Mouse (Mus musculus) skeletal muscle tissue, adult 2 months (tissue): ENCODE data around the gene Spop.
"Not testable (repeated sequence)": the region's sequence is repeated elsewhere in the genome, so short reads cannot be mapped to it uniquely, and the experiment has no call there.

Experiments
- DNase-seq: peaks from one replicate; pipeline ENCODE4 v3.0.0-alpha.2; 2012; ENCODE audit warnings: low read depth, low spot score

The Spop gene

DNA sequence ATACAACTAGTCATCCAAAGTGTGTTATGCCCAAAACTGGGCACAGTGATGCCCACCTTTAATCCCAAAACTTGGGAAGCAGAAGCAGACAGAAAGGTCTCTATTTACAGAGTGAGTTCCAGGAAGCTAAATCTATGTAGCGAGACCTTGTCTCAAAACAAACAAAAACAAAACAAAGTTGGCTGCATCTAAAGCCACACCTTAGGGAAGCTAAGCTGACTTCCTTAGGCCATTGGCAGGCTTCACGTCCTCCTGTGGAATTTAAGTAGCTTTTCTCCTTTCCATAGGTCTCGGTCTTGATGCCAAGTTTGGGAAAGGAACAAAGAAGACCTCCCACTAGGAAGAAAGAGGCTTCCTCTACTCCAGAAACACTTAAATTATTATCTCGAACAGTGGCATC lies 22.7 kb upstream of the Spop start:
- DNase-seq, result no peak

DNA sequence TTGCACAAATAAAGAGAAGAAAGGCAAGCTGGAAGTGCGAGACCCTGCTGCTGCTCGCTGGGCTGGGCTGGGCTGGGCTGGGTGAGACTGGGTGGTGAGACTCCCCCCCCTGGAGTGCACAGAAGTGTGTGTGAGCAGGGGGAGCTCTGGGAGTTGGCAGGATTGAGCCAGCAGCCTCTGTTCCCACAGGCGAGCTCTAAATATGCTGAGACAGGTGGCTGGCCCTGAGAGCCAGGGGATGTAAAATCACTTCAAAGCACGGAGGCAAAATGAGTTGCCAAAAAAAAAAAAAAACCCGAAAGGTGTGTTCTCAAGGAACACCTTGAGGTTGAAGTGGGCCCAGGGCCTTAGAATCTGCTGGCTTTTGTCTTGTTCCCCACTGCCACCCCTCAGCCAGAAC lies 22.1 kb upstream of the Spop start:
- peak; percentile 72 for DNase-seq

DNA sequence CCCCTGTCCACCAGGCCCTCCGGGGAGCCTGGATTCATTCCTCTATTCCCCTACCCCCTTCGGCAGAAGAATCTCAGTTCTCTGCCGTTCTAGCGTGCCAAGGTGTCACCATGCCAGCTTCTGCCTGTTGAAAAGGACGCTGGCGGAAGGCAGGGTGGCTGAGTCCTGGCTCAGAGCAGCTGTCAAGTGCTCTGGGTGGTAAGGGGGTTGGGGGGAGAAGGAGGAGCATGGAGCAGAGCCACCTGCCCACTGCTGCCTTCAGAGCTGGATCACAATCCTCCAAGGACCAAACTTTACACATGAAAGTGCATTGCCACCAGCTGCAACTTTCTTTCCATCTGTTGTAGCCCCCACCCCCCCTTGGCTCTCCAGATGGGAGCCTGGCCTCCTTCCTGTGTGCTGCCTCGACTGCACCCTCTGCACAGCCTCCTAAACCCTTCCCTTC lies 21.6 kb upstream of the Spop start:
- DNase-seq, result peak; percentile 64

DNA sequence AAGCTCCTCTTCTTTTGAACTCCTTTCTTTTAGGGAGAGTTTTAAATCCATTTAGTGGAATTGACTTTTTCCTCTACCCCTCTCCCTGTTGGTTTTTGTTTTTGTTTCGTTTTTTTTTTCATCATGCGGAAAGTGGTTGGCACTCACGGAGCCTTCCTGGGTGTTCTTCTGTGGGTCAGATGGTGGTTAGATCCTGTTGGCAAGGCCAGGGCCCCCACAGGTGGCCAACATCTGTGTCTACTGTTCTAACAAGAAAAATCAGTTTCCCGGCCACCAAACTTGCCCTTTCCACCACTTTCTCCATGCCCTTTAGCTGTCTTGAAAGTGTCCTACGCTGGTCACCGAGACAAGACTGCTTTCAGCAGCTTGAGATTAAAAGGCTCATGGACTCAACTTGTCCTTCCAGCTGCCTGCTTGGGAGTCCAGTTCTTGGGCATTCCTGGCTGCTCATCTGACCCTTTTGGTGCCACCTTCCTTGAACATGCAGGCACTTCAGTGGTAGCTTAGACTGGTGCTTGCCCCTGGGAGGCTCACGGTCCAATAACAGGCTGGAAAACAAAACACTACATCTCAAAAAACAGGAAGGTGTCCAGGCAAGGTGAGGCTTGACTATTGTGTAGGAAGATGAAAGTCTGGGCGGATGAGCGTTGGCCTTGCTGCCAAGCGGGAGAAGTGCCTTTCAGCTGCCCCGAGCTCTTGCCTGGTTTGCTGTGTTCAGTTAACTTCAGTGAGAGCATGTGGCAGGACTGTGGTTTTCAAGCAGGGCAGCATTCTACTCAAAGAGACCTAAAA lies 21.0 kb upstream of the Spop start:
- DNase-seq, result no peak

DNA sequence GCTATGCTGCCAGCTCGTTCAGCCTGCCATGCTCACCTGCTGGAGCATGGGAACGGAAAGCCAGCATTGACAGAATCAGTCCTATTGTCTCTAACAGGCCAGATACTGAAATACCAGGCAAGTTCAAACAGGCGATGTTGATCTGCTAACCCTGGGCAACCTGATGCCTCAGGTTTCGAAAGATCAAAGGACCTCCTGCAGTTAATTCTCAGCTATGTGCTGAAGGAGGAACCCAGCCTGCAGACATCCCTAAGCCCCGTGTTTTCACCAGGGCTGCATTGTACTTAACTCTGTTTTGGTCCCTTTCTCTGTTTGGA lies 20.4 kb upstream of the Spop start:
- no peak for DNase-seq

DNA sequence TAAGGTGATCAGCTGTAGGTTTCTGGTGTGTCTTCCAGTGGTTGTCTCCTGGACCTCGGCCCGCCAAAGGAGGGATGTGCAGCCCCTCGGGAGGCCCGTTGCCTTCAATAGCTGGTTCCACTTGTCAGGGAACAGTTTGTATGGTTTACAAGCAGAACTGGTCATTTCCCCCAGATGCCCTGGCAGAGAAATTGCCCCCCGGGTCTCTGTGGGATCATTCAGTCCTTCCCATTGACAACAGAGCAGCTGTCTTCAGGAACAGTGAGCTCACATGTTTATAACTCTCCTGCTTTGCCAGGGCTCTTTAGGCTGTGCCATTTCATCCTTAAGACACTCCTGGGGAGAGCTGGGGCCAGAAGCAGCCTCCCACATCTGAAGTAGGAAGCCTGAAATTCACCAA lies 19.8 kb upstream of the Spop start:
- no peak for DNase-seq

DNA sequence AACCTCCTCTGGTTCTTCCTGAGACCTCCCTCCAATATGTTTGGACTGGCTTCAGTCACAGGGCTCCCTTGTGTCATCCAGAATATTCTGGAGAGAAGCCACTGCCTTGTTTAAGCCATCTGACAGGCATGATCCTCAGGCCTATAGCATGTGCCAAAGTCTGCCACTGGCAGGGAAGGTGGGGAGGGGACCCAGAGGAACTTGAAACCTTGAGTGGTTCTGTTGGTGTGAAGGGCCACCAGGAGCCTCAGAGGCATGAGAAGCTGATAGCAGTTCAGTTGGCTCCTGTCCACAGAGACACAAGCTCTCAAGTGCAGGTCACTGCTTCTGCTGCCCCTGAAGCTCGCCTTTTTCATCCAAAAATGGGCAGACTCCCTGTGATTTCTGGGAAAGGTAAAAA lies 17.3 kb upstream of the Spop start:
- DNase-seq, result no peak

DNA sequence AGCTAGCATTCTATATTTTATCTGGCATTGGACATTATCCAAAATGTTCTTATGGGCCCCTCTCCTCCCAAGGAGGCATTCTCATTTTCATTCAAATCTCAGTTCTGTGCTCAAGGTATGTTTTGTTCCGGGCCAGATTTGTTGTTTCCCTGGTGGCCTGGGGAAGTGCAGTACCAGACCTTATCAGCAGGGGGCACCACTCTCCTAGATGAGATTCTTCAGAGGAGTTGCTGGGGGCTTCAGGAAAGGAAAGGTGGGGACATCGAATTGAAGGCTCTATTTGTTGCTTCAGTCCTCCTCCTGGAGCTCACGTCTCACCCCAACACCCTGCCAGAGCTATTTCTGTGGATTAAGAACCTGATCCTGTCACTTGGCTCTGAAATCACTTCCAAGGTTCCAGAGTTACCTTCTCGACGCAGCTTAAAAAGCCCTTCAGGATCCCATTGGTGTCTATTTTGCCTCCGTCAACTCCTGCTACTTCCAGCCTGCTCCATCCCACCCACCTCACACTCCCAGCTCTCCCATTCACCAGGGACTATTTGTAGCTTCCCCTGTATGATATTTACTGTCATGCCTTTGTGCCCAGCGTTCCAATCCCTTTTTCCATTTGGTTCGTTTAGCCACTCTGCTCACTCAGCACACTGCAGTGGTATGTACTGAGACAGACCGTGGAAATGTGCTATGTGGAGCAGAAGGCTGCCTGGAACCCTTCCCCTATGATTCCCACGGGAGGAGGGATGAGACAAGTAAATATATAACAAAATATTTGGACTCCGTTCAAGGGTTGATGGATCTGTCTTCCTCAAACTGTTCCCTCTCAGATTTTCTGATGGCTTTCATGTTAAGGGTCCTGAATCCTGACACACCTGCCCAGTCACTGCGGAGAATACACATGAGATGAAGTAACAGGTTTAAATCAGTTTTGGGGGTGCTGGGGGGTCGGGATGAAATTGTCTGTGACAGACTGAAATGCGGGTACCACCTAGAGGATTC lies 15.7 kb upstream of the Spop start:
- peak; percentile 81 for DNase-seq

DNA sequence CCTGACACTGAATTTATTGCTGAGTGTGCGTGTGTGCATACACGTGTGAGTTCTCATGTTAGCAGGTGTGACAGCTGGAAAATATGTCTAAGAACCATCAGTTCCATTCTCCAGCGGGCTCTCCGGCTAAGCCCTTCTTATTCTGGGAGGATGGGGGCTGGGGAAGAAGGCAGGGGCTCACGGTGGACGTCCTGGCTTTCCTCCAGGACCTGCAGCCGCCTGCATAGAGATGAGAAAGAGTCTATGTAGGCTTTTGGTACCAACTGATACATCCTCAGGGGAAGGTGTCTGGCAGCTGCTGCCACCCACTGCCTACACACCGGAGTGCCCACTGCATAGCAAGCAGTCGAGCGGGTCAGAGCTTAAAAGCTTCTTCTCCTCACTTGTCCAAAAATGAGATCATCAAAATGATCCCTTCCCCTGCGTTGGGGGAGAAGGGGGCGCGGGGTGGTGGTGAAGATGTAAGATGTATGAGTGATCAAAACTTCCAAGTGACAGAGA lies 14.3 kb upstream of the Spop start:
- DNase-seq, result no peak

DNA sequence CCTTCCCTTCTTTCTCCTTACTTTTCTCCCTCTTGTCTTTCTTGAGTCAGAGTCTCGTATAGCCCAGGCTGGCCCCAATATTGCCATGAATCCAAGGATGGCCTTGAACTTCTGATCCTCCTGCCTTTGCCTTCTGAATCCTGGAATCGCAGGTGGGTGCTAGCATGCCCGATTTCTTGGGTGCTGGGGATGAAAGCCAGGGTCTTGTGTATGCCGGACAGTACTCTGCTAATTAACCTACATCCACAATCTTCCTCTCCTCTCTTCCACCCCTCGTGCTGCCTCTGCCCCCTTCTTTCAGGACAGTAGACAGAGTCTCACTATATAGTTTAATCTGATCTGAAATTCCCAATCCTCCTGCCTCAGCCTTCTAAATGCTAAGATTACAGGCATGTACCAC lies 12.3 kb upstream of the Spop start:
- DNase-seq, result no peak

DNA sequence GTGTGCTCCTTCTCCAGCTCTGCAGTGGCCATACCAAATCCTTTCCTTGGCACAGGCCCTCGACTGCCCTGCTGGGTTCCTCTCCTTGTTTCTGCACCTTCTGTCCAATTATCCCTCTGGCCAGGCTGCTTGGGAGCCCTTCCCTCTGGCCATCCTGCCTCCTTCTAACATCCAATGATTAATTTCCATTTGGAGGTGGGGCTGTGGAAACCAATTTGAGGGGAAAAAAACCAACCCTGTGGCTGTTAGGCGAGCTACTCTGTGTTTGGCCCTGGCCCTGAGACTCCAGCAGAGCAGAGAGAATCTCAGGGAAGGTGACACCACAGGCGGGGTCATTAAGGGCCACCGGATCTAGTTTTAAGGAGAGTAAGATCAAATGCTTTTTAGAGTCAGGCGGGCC lies 11.7 kb upstream of the Spop start:
- no peak for DNase-seq

DNA sequence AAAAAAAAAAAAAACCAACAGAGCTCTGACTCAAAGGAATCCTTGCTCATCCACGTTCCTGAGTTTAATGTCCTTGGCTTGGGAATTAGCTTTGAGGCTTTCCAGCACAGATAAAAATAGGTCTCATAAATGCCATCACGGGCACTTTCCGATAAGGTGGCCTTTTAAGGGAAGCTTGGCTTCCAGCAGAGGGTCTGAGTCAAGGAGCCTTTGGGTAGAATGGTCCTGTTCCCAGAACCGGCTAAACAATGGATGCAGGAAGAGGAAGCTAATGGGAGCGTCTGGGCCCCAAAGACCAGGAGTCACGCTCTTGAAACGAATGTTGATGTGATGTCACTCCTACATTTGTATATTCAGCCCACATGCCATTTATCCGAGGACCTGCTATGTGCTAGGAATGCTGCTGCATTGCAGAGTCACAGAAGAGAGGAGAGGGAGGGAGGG lies 11.2 kb upstream of the Spop start:
- peak; percentile 48 for DNase-seq

DNA sequence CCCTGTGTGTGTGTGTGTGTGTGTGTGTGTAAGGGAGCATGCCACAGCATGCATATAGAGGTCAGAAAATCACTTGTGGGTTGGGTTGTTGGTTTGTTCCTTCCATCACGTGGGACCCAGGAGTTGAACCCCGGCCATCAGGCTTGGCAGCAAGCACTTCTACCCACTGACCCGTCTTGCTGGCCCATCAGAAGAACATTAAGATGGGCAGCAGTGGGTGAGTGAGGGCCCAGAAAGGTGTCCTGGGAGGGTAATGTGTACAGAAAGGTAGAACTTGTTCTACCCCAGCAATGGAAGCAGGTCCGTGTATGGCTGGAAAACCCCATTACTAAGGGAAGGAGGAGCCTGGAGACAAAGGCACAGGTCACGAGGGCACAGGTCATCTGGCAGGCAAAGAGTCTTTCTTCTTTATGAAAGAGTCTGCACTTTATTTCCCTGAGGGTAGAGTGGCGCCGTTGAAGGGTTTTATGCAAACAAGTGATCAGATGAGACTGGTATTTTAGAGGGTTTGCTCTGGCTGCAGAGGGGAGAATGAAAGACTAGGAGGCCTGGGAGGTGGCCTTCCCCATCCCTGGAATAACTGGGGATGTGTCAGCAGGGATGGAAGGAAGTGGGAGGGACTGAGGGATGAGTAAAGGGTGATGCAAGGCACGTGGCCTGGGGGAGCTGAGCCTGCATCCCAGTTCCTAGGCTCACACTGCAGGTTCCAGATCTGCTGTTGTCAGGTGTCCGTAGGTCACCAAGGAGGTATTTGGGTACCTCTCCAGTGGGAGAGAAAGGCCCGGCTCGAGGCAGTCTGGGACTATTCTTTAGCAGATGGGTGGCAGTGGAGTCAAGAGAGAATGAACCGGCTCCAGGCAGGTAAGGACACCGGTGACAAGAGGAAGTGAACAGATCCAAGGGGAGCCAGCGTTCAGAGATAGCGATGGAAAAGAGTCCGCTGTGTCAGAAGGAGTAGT lies 10.2 kb upstream of the Spop start:
- no peak for DNase-seq

DNA sequence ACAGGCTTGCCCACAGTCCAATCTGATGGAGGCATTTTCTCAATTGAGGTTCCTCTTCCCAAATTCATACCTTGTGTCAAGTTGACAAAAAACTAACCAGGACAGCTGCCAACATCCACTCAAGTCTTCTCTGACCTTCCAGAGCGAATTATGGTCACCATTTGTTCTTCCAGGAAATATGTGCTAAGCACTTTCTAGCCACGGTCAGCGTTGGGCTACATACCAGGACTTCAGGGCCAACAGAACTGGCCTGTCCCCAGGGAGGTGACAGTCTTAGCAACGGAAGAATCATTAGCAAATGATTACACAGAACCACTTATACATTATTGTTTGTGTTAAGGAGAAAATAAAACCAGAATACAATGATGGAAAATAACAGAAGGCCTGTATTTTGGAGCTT lies 8.1 kb upstream of the Spop start:
- DNase-seq, result peak; percentile 69

DNA sequence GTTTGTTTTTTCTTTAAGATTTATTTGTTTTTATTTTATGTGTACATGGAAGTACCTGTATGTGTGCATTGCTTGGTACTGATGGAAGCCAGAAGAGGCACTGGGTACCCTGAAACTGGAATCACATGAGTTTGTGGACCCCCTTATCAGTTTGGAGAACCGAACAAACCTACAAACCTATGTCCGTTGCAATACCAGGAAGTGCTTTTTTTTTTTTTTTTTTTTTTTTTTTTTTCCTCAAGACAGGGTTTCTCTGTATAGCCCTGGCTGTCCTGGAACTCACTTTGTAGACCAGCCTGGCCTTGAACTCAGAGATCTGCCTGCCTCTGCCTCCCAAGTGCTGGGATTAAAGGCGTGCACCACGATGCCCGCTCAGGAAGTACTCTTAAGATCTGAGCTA lies 7.5 kb upstream of the Spop start:
- not testable (repeated sequence) for DNase-seq

DNA sequence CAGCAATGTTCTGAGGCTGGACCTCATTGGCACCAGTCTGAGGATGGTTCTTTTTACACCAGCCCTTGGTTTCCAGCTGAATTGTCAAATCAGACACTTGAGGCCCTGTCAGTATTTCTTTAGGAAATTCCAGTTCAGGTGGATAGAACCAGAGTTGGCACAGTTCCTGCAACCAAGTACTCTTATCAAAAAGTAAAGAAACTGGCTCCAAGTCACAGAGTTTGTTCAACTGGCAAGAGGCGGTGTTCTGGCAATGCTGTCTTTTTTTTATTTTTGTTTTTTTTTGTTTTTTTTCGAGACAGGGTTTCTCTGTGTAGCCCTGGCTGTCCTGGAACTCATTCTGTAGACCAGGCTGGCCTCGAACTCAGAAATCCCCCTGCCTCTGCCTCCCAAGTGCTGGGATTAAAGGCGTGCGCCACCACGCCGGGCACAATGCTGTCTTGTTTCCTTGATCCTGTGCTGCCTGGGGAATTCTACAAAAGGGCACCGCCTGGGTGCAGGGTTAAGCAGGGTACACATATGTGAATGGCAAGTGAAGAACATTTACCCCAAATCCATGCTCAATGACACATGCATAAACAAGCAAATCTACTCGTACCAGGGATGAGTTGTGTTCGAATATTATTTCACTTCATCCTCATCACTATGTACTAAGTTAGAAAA lies 4.3 kb upstream of the Spop start:
- DNase-seq, result no peak

DNA sequence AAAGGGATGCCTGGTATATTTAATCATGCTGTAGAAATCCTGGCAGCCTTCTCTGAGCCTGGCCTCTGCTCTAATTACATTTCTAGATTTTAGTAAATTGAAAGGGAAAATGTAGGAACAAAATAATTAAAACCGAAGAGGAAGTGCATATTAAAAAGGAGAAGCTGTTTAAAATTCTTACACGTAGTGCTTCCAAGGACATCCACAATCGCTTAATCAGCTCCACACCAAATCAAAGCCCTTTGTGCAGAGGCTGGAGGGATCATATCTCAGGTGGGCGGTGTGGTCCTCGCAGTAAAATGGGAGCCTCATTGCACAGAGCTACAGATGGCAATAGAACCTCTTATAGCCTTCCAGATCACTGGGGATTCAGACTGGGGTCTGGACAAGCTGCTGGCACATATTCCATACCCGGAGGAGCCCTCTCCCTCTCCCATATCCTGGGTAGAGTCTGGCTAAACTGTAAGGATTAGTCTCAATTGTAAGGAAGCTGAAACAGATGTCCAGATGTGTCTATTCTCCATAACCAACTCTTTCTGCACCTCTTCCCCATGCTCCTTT lies 2.3 kb upstream of the Spop start:
- DNase-seq, result no peak

DNA sequence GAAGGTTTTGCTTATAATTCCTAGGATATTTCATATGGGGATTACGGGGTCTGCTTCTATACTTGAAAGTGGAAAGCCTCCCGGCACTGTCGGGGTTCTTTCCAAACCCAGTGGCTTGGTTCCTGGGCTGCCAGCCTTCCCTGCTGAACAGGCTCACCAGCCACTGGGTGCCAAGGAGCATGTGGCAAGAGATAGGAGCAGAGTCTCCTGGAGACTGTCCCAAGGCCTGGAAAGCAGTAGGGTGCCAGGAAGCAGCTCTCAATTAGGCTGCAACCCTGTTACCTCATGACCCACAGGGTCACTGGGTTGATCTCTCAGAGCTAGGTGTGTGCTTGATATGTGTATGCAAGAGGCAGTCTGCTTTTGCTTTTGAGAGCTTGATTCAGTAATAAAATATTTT lies 1.3 kb upstream of the Spop start:
- DNase-seq, result peak; percentile 67

DNA sequence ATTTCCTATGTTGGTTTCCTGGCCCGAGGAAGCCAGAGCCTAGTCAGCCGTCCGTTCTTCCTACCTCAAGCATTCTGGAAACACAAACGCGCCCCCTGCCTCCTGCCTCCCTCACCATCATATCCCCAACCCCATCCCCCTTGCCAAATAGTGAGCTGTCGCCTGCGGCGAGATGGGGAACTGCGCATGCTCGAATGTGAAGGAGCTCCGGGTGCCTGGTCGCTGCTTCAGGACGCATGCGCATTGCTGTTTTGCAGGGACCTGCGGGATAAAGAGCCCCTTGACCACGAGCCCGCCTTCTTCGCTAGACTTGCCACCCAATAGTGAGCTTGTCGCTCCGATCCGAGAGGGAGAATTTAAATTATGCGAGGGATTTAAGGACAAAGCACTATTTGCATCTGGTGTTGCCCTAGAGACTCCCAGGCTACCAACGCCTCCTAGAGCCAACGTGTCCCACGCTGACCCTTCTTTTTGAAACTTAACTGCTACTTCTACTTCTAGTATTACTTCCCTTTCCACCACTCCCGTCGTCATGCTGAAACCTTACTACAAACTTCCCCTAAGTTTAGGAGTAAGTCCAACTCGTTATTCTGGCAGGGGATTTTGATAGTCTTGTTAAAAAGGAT lies 769 bp downstream of the Spop start:
- DNase-seq, result peak; percentile 99

DNA sequence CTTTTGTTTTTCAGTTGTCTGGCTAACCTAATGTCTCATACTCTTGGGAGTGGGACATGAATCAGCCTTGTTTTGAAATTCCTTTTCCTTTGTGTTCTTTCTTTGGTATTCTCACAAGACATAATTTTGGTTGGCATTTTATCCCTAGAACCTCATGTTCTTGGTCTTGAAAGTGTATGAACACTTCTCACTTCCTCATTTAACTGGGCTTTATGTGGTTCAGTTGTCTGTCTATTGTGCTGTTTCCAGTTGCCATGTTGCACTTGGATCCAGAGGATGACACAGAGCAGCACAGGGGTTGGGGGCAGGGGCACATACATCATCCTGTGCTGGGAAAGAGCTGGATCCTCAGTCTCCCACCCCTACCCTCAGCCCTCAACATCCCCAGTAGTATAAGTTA lies 2.1 kb downstream of the Spop start:
- DNase-seq, result no peak
